Mouse (Mus musculus) MEL (cell line): ENCODE data around the gene Rad9b.

Experiments used
- CTCF ChIP-seq, 3 experiments: IDR thresholded peaks in 2 of 3; conservative IDR thresholded peaks in 1 of 3; 2 replicates each; pipeline ENCODE4 v1.5.1; 2011 to 2012; ENCODE audit warnings: low read length in 3 of 3, low read depth in 2 of 3, mild to moderate bottlenecking in 2 of 3, improper control_type of control experiment in 1 of 3, inconsistent platforms in 1 of 3, mixed read lengths in 1 of 3, moderate library complexity in 1 of 3; ENCODE audit not compliant: control insufficient read depth in 1 of 3, insufficient read depth in 1 of 3, poor library complexity in 1 of 3, severe bottlenecking in 1 of 3
- EP300 ChIP-seq, 2 experiments: IDR thresholded peaks; 2 replicates each; pipeline ENCODE4 v1.6.1; 2011; ENCODE audit warnings: improper control_type of control experiment in 2 of 2, low read length in 2 of 2, low read depth in 1 of 2, mild to moderate bottlenecking in 1 of 2
- MAX ChIP-seq: IDR thresholded peaks from 2 replicates; pipeline ENCODE4 v1.6.1; 2011; ENCODE audit warnings: low read length, improper control_type of control experiment
- ZC3H11A ChIP-seq: IDR thresholded peaks from 2 replicates; pipeline ENCODE4 v1.6.1; 2012; ENCODE audit warnings: low read depth, mild to moderate bottlenecking, inconsistent platforms, low read length, improper control_type of control experiment

GRCm38 (mm10) chr5:122303937-122304336, 50.1 kb downstream of the Rad9b start:
- TF ChIP-seq CTCF (IDR thresholded peaks at IDR 0.05 in 2 of 3, conservative IDR thresholded peaks at IDR 0.05 in 1 of 3; ENCODE audit: control insufficient read depth in 1 of 3, insufficient read depth in 1 of 3, low read depth in 2 of 3, low read length in 3 of 3, poor library complexity in 1 of 3, severe bottlenecking in 1 of 3) (no peak), ZC3H11A (no peak), MAX (no peak), EP300 (IDR thresholded peaks at IDR 0.05; ENCODE audit: low read depth in 1 of 2, low read length in 2 of 2) (no peak)
